Mouse (Mus musculus) CH12.LX (cell line): Measurements from ENCODE around the gene Tmem170. TPM values are rescaled to one million over a fixed set of nuclear protein-coding genes. Genes with fewer than 3 reads are reported as not detected.
A peak's percentile ranks its signal among the peaks of the same experiment; 100 is the strongest.

Source experiments
- DNase-seq: peaks from one replicate; pipeline ENCODE4 v3.0.0-alpha.2; 2013; ENCODE audit errors: extremely low read depth
- H3K27ac ChIP-seq: 2 replicates; pipeline ENCODE4 v1.5.1; 2012; ENCODE audit warnings: low read depth, mild to moderate bottlenecking, control low read depth, moderate library complexity; ENCODE audit not compliant: insufficient read depth
- H3K27me3 ChIP-seq: replicated peaks from 2 replicates; pipeline ENCODE3; 2012; ENCODE audit warnings: inconsistent platforms
- H3K36me3 ChIP-seq, 2 experiments: replicated peaks in 1 of 2; 2 replicates each; pipeline versions ENCODE3 to v1.6.1; 2012; ENCODE audit warnings: inconsistent platforms in 1 of 2, low read length in 1 of 2, mild to moderate bottlenecking in 1 of 2, mixed read lengths in 1 of 2, moderate library complexity in 1 of 2; ENCODE audit not compliant: control insufficient read depth in 1 of 2, insufficient read depth in 1 of 2
- H3K4me1 ChIP-seq, 2 experiments: 2 replicates each; pipeline ENCODE4 v1.6.1; 2012; ENCODE audit warnings: inconsistent platforms in 1 of 2, moderate library complexity in 1 of 2; ENCODE audit not compliant: insufficient read depth in 2 of 2, control insufficient read depth in 1 of 2
- H3K4me2 ChIP-seq: 2 replicates; pipeline ENCODE4 v1.6.1; 2012; ENCODE audit warnings: low read depth, mild to moderate bottlenecking, control low read depth; ENCODE audit not compliant: poor library complexity, insufficient read depth, severe bottlenecking
- H3K4me3 ChIP-seq, 3 experiments: fragments of 150-350 bp in 1 of 3; sonication (generic) in 1 of 3; replicated peaks in 1 of 3; 2 replicates each; pipeline versions ENCODE3 to v1.5.1; 2011 to 2012; ENCODE audit warnings: low read depth in 2 of 3, low read length in 2 of 3, mild to moderate bottlenecking in 2 of 3, moderate library complexity in 2 of 3, control low read depth in 1 of 3, improper control_type of control experiment in 1 of 3, inconsistent platforms in 1 of 3, mixed read lengths in 1 of 3; ENCODE audit not compliant: poor library complexity in 1 of 3
- H3K79me2 ChIP-seq: replicated peaks from 2 replicates; pipeline ENCODE4 v1.6.1; 2012; ENCODE audit warnings: mild to moderate bottlenecking, moderate library complexity; ENCODE audit not compliant: control insufficient read depth, poor library complexity, insufficient read depth, severe bottlenecking; ENCODE audit errors: extremely low read depth
- H3K9ac ChIP-seq: 2 replicates; pipeline ENCODE4 v1.6.1; 2012; ENCODE audit warnings: low read depth, mild to moderate bottlenecking, control low read depth, moderate library complexity; ENCODE audit not compliant: insufficient read depth
- H3K9me3 ChIP-seq: replicated peaks from 2 replicates; pipeline ENCODE3; 2012; ENCODE audit warnings: low read length, inconsistent platforms, mixed read lengths
- CHD2 ChIP-seq: IDR thresholded peaks from 2 replicates; pipeline ENCODE4 v1.6.1; 2011; ENCODE audit warnings: low read length, improper control_type of control experiment
- CTCF ChIP-seq, 2 experiments: IDR thresholded peaks in 1 of 2; conservative IDR thresholded peaks in 1 of 2; 2 replicates each; pipeline ENCODE4 v1.5.1; 2011 to 2012; ENCODE audit warnings: low read depth in 2 of 2, low read length in 2 of 2, improper control_type of control experiment in 1 of 2, inconsistent platforms in 1 of 2, mild to moderate bottlenecking in 1 of 2, moderate library complexity in 1 of 2
- EP300 ChIP-seq: IDR thresholded peaks from 2 replicates; pipeline ENCODE4 v1.6.1; 2011; ENCODE audit warnings: low read length, improper control_type of control experiment
- GABPA ChIP-seq: IDR thresholded peaks from 2 replicates; pipeline ENCODE4 v1.6.1; 2012; ENCODE audit warnings: low read depth, low read length, improper control_type of control experiment, inconsistent platforms; ENCODE audit not compliant: insufficient replicate concordance
- HCFC1 ChIP-seq: IDR thresholded peaks from 2 replicates; pipeline ENCODE4 v1.6.1; 2012; ENCODE audit warnings: low read depth, mild to moderate bottlenecking, inconsistent platforms, low read length, improper control_type of control experiment
- IRF4 ChIP-seq: IDR thresholded peaks from 2 replicates; pipeline ENCODE4 v1.6.1; 2014; ENCODE audit warnings: low read depth, mild to moderate bottlenecking, inconsistent platforms, low read length, improper control_type of control experiment
- JUND ChIP-seq: conservative IDR thresholded peaks from 2 replicates; pipeline ENCODE4 v1.6.1; 2011; ENCODE audit warnings: low read depth, low read length, improper control_type of control experiment
- MAFK ChIP-seq: IDR thresholded peaks from 2 replicates; pipeline ENCODE4 v1.6.1; 2011; ENCODE audit warnings: low read length, improper control_type of control experiment; ENCODE audit not compliant: insufficient replicate concordance
- MAX ChIP-seq: IDR thresholded peaks from 2 replicates; pipeline ENCODE4 v1.6.1; 2011; ENCODE audit warnings: low read length, improper control_type of control experiment
- MAZ ChIP-seq: IDR thresholded peaks from 2 replicates; pipeline ENCODE4 v1.6.1; 2012; ENCODE audit warnings: low read depth, mild to moderate bottlenecking, inconsistent platforms, low read length, improper control_type of control experiment, moderate library complexity
- NELFE ChIP-seq: IDR thresholded peaks from 2 replicates; pipeline ENCODE4 v1.6.1; 2011; ENCODE audit warnings: low read depth, low read length, improper control_type of control experiment
- RAD21 ChIP-seq: IDR thresholded peaks from 2 replicates; pipeline ENCODE4 v1.6.1; 2011; ENCODE audit warnings: low read depth, mild to moderate bottlenecking, low read length, improper control_type of control experiment, moderate library complexity
- SMC3 ChIP-seq: IDR thresholded peaks from 2 replicates; pipeline ENCODE4 v1.6.1; 2011; ENCODE audit warnings: low read depth, low read length, improper control_type of control experiment
- TCF12 ChIP-seq: IDR thresholded peaks from 2 replicates; pipeline ENCODE4 v1.6.1; 2014; ENCODE audit warnings: low read depth, mild to moderate bottlenecking, inconsistent platforms, low read length, improper control_type of control experiment
- ZKSCAN1 ChIP-seq: IDR thresholded peaks from 2 replicates; pipeline ENCODE4 v1.6.1; 2012; ENCODE audit warnings: low read depth, inconsistent platforms, low read length, improper control_type of control experiment, borderline replicate concordance
- dilution Hi-C: fragments of 300-500 bp; cut with MboI; formaldehyde crosslinking; loops from 2 replicates; pipeline ENCODE4 v1.14.3; 2020; ENCODE audit warnings: low sequenced_read_pairs; ENCODE audit not compliant: extremely low pct_unique_long_range_greater_than_20kb, extremely low pct_ligation_motif_present
- in situ Hi-C: fragments of 300-500 bp; cut with MboI; formaldehyde crosslinking; loops from 3 replicates; pipeline ENCODE4 v1.14.3; 2019; ENCODE audit warnings: low sequenced_read_pairs, low pct_ligation_motif_present, low pct_unique_long_range_greater_than_20kb, mixed read lengths
- polyA plus RNA-seq: library from polyadenylated mRNA; unstranded; fragments of >175 nt; gene quantifications from 2 replicates; pipeline ENCODE4 v1.2.1, GENCODE M21; 2012; ENCODE audit warnings: low read depth; ENCODE audit not compliant: insufficient read length
- total RNA-seq, 2 experiments: library from RNA; depleted of rRNA; stranded (reverse); fragments of 300-350 nt in 1 of 2; fragments of >200 nt in 1 of 2; gene quantifications; 2 replicates each; pipeline ENCODE4 v1.2.3; 2012 to 2014

Gene Tmem170
- total and polyA plus RNA-seq, 3 experiments: 1.6 to 2.5 (median 2.4) TPM

DNA sequence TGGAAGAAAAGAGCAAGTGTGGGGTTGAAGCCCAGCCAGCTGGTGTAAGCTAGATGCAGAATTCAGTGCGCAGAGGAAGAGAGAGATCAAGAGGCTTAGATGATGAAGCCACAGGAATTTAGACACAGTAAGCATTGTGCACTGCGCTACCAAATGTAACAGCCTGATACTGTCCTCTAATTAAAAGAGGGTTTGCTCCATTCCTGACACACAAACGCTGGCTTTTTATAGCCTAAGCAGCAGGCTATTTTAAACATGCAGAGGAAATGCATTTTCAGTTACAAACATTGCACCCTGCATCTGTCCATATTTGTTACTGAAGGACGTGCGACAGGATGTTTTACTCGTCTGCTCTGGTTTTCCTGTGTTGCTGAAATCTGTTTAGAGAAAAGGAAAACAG, 48.0 kb downstream of the Tmem170 start:
- Histone ChIP-seq H3K4me1 (no peaks in the 10 kb centered on the region), H3K9ac (no peak overlapping the region), H3K36me3 (peaks cover 32 to 82% of the 10 kb centered on the region in 2 experiments), H3K27ac (no peak overlapping the region), H3K9me3 (no peaks in the 10 kb centered on the region), H3K4me3 (no peak overlapping the region), H3K27me3 (no peaks in the 10 kb centered on the region), H3K79me2 (no peaks in the 10 kb centered on the region), H3K4me2 (no peak overlapping the region)
- DNase-seq: no peak
- TF ChIP-seq SMC3 (no peak), IRF4 (no peak), NELFE (no peak), HCFC1 (no peak), CHD2 (no peak), MAX (no peak), EP300 (no peak), JUND (no peak), MAFK (no peak), GABPA (no peak)
- in situ Hi-C loops (loop anchor here (10.0 kb wide), 1 partner anchor 54 kb away; no protein-coding TSS in a partner anchor), dilution Hi-C loops (no loop called here)

DNA sequence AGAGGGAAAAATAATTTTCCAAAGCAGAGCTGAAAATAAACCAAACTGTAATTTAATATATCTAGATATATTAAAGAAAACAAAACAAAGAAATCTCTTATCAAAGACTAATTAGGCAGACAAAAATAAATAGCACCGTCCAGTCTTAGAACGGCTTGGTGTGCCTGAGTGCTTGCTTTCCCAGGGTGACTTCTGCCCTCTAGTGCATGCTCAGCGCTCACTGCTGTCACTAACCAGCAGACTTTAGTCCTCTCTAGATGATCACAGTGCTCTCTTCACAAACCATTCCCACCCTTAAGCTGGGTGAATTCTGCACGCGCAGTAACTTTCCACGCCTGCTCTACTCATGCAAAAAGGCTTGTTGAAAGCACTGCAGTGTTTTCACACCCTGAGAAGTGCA, 51.3 kb downstream of the Tmem170 start:
- no peak for DNase-seq
- dilution Hi-C loops: no loop called here
- TF ChIP-seq ZKSCAN1 (no peak), RAD21 (peak; percentile 64), CTCF (conservative IDR thresholded peaks at IDR 0.05 in 1 of 2, IDR thresholded peaks at IDR 0.05 in 1 of 2; ENCODE audit: low read depth in 2 of 2, low read length in 2 of 2) (peak in 1 of 2 experiments; percentile 69; a peak in 2 of 4 replicates), SMC3 (peak; percentile 53), MAZ (no peak), CHD2 (no peak)
- peaks cover 12 to 16% of the 10 kb centered on the region in 2 experiments for H3K4me1 ChIP-seq
- no peak overlapping the region for H3K27ac ChIP-seq
- no peak overlapping the region for H3K4me2 ChIP-seq
- H3K27me3 ChIP-seq: no peaks in the 10 kb centered on the region
- H3K4me3 ChIP-seq: no peak overlapping the region
- no peak overlapping the region for H3K9ac ChIP-seq
- H3K9me3 ChIP-seq: no peaks in the 10 kb centered on the region
- peaks cover 22 to 68% of the 10 kb centered on the region in 2 experiments for H3K36me3 ChIP-seq
- in situ Hi-C loops: loop anchor here (10.0 kb wide), 1 partner anchor 50 kb away; no protein-coding TSS in a partner anchor
- H3K79me2 ChIP-seq: no peaks in the 10 kb centered on the region

DNA sequence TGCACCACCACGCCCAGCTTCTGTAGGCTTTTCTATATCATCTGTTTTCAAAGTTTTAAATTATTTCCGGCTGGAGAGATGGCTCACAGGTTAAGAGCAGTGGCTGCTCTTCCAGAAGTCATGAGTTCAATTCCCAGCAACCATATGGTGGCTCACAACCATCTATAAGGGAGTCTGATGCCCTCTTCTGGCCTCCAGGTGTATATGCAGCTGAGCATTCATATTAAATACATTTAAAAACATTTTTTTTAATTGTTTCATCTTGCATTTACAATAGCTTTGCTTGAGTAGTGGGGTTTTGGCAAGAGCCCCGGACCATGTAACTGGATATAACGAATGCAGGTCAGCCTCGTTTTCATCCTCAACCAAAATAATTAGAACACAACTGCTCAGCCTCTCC, 52.2 kb downstream of the Tmem170 start:
- DNase-seq: no peak
- in situ Hi-C loops: loop anchor here (10.0 kb wide), 1 partner anchor 50 kb away; no protein-coding TSS in a partner anchor
- Histone ChIP-seq H3K36me3 (peaks cover 22 to 68% of the 10 kb centered on the region in 2 experiments), H3K4me3 (no peak overlapping the region), H3K27me3 (no peaks in the 10 kb centered on the region), H3K9me3 (no peaks in the 10 kb centered on the region), H3K9ac (no peak overlapping the region), H3K27ac (no peak overlapping the region), H3K79me2 (no peaks in the 10 kb centered on the region), H3K4me2 (no peak overlapping the region), H3K4me1 (peaks cover 12 to 16% of the 10 kb centered on the region in 2 experiments)
- dilution Hi-C loops: no loop called here
- TF ChIP-seq TCF12: no peak
- TF ChIP-seq CTCF (conservative IDR thresholded peaks at IDR 0.05 in 1 of 2, IDR thresholded peaks at IDR 0.05 in 1 of 2; ENCODE audit: low read depth in 2 of 2, low read length in 2 of 2): peak; percentile 13 to 34; a peak in 2 of 4 replicates
- peak; percentile 13; the same call in 1 of the 2 replicates for TF ChIP-seq SMC3
- peak; percentile 20 for TF ChIP-seq RAD21
